Mouse (Mus musculus): Measurements from ENCODE around the gene Pitpnb. TPM values are rescaled to one million over a fixed set of nuclear protein-coding genes. Genes with fewer than 3 reads are reported as not detected.

The Pitpnb gene
- 78.8 and 91.5 TPM in 2 replicates for polyA plus RNA-seq (2014; fragmentation: Nextera tagmentation; extraction: Ambion mirVana)

DNA sequence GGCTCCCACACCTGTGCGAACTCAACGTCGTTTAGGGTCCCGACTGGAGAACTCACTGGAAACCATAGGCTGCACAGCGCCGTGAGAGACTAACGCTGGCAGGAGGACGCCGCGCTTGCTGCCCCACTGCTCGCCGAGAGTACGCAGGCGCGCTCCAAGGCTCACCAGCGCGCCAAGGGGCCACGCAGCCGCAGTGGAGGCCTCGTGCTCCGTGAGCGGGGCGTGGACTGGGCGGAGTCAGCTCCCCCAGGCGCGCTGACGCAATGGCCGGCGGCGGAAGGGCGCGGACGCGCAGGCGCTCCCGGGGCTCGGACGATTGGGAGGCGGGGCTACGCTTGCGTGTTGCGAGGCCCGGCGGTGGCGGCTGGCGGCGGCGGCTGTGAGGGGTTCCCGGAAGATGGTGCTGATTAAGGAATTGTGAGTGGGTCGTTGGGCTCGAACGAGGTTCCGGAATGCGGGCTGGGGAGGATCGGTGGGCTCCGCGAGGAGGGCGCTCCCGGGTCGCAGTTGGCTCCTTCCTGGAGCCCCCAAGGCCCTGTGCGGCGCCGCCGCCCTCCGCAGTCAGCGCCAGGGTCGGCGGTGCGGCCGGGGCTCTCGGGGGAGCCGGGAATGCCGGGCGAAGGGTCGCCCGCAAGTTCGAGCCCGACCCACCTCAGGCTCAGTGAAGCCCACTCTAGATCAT lies at the start of gene Pitpnb:
Gene Pitpnb (plus strand): TSS at position 347 of the 682 bp plus-strand sequence.
- Histone ChIP-seq H3K9me3 (replicated peaks; ENCODE audit: control insufficient read depth, low read length) (no peaks in the 10 kb centered on the region), H3K27me3 (ENCODE audit: control insufficient read depth, insufficient read depth, low read length) (no peaks in the 10 kb centered on the region), H3K4me1 (ENCODE audit: control insufficient read depth, insufficient read depth, low read length) (peaks cover 12% of the 10 kb centered on the region), H3K36me3 (ENCODE audit: control insufficient read depth, insufficient read depth, low read length) (peaks cover 5% of the 10 kb centered on the region; the same call in 1 of the 2 replicates), H3K27ac (ENCODE audit: low read depth, low read length) (peak within 1 kb of the TSS; percentile 87), H3K9ac (ENCODE audit: low read depth, low read length) (peak within 1 kb of the TSS; percentile 96), H3K4me3 (ENCODE audit: low read depth, low read length) (peak within 1 kb of the TSS; percentile 75), H3K4me2 (peak within 1 kb of the TSS; percentile 84)
- ATAC-seq (replicated peaks; ENCODE audit: insufficient number of reproducible peaks, low FRiP score, low TSS enrichment): peak; percentile 97
- WGBS (ENCODE audit: insufficient replicate concordance): under 1% methylated on average over 77 of the region's 78 CpGs

DNA sequence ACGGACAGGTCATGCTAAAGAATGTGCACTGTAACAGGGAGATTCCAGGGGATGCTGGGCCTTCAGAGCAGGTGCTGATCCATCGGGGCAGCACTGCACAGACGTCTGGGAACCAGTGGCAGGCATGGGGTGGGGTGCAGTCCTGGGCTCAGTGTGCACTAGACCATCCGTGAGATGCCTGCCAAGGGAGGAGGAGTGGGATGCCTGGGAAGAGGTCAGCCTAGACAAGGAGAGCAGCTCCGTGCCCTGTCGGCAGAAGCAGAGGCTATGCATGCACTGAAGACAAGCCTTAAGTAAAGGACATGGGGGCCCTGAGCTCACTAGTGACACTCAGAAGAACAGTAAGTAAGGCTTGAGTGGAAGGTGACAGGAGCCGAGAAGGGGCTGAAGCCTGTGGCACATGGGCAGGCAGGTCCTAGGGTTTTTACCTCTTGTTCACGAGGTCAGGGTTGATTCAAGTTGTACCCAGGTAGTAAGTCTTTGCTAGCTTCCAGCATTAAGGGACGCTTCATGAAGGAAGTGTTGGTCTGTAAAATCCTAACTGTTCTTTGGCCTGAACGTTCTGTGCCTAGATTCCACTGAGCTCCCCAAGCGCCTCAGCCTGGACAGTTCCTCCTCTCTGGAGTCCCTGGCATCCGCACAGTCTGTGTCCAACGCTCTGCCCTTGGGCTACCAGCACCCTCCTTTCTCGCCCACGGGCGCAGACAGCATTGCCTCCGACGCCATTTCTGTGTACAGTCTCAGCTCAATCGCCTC lies 46.0 kb upstream of the Pitpnb start:
- ATAC-seq (replicated peaks; ENCODE audit: insufficient number of reproducible peaks, low FRiP score, low TSS enrichment): no peak
- Histone ChIP-seq H3K9me3 (replicated peaks; ENCODE audit: control insufficient read depth, low read length) (no peaks in the 10 kb centered on the region), H3K27ac (ENCODE audit: low read depth, low read length) (no peak overlapping the region), H3K4me2 (no peak overlapping the region), H3K4me1 (ENCODE audit: control insufficient read depth, insufficient read depth, low read length) (peaks cover 9% of the 10 kb centered on the region), H3K27me3 (ENCODE audit: control insufficient read depth, insufficient read depth, low read length) (peaks cover 18% of the 10 kb centered on the region), H3K9ac (ENCODE audit: low read depth, low read length) (no peak overlapping the region), H3K4me3 (ENCODE audit: low read depth, low read length) (no peak overlapping the region), H3K36me3 (ENCODE audit: control insufficient read depth, insufficient read depth, low read length) (peaks cover 2% of the 10 kb centered on the region; the same call in 1 of the 2 replicates)
- 80% methylated on average over 19 of the region's 19 CpGs for WGBS (ENCODE audit: insufficient replicate concordance)

DNA sequence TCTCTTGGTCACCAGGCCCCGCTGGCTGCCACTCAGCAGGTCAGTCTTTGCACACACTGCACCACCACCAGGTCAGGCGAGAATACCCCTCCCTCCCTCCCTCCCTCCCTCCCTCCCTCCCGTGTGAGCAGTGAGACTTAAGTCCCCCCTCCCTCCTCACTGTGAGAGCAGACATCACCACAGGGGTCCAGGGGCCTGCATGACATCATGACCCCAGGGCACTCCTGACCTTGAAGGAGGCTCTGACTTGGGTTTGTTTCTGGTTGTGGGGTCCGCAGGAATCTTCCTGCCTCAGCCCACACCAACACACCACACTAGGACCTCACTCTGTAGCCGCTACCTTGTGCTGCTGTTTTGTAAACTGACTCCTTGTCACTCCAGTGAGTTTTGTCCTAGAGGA lies 43.0 kb upstream of the Pitpnb start:
- peaks cover 2% of the 10 kb centered on the region; the same call in 1 of the 2 replicates for H3K36me3 ChIP-seq (ENCODE audit: control insufficient read depth, insufficient read depth, low read length)
- H3K4me2 ChIP-seq: no peak overlapping the region
- ATAC-seq (replicated peaks; ENCODE audit: insufficient number of reproducible peaks, low FRiP score, low TSS enrichment): no peak
- no peaks in the 10 kb centered on the region for H3K9me3 ChIP-seq (replicated peaks; ENCODE audit: control insufficient read depth, low read length)
- H3K27me3 ChIP-seq (ENCODE audit: control insufficient read depth, insufficient read depth, low read length): peaks cover 18% of the 10 kb centered on the region
- 49% methylated on average over 5 of the region's 5 CpGs for WGBS (ENCODE audit: insufficient replicate concordance)
- H3K4me3 ChIP-seq (ENCODE audit: low read depth, low read length): no peak overlapping the region
- 0 out of 2 replicates have a peak, but pooled peaks cover 3% of the 10 kb centered on the region for H3K4me1 ChIP-seq (ENCODE audit: control insufficient read depth, insufficient read depth, low read length)
- H3K9ac ChIP-seq (ENCODE audit: low read depth, low read length): no peak overlapping the region
- H3K27ac ChIP-seq (ENCODE audit: low read depth, low read length): no peak overlapping the region

DNA sequence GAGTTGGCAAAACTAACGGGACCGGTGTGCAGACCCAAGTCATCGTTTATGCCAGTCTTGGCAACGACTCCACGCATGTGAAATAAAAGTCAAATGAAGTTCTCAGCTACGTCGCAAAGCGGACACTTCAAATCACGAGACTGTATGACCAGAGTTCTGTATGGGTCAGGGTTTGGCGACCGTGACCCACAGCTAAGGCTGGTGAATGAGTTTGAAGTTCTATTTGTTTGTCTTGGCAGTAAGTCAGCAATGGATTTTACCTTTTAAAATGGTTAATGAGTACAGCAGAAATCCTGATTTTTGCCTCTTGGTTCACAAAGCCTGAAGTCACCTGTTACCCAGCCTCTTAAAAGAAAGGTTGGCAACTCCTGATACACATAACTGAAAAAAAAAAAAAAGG lies 42.1 kb upstream of the Pitpnb start:
- H3K27me3 ChIP-seq (ENCODE audit: control insufficient read depth, insufficient read depth, low read length): peaks cover 18% of the 10 kb centered on the region
- whole genome bisulfite sequencing (ENCODE audit: insufficient replicate concordance): 91% methylated on average over 11 of the region's 11 CpGs
- no peak overlapping the region for H3K4me2 ChIP-seq

DNA sequence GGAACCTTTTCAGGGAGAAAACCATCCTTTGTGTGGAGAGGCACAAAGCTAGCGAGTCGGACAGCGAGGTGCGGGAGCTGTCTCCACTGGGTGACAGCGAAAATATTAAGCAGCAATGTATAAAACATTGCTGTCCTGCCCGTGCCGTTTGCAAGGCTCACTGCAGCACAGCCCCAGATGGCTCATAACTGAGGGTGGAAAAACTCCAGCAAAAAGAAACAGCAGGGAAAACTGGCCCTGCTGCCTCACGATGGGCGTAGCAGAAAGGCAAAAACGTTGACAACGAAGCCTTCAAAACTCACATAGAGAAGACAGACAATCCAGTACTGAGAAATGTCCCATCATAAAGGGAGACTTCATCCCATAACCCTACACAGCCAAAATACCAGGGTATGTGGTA lies 40.5 kb upstream of the Pitpnb start:
- peaks cover 8% of the 10 kb centered on the region for H3K27me3 ChIP-seq (ENCODE audit: control insufficient read depth, insufficient read depth, low read length)
- H3K4me1 ChIP-seq (ENCODE audit: control insufficient read depth, insufficient read depth, low read length): 0 out of 2 replicates have a peak, but pooled peaks cover 3% of the 10 kb centered on the region
- WGBS (ENCODE audit: insufficient replicate concordance): 81% methylated on average over 11 of the region's 11 CpGs
- no peak overlapping the region for H3K9ac ChIP-seq (ENCODE audit: low read depth, low read length)
- no peak overlapping the region for H3K4me3 ChIP-seq (ENCODE audit: low read depth, low read length)
- no peak for ATAC-seq (replicated peaks; ENCODE audit: insufficient number of reproducible peaks, low FRiP score, low TSS enrichment)
- H3K27ac ChIP-seq (ENCODE audit: low read depth, low read length): no peak overlapping the region
- no peak overlapping the region for H3K4me2 ChIP-seq
- H3K36me3 ChIP-seq (ENCODE audit: control insufficient read depth, insufficient read depth, low read length): peaks cover 2% of the 10 kb centered on the region; the same call in 1 of the 2 replicates
- H3K9me3 ChIP-seq (replicated peaks; ENCODE audit: control insufficient read depth, low read length): no peaks in the 10 kb centered on the region

More for the DNA sequence above, 42.1 kb upstream of the Pitpnb start:
- ATAC-seq (replicated peaks; ENCODE audit: insufficient number of reproducible peaks, low FRiP score, low TSS enrichment): no peak
- Histone ChIP-seq H3K36me3 (ENCODE audit: control insufficient read depth, insufficient read depth, low read length) (peaks cover 2% of the 10 kb centered on the region; the same call in 1 of the 2 replicates), H3K9ac (ENCODE audit: low read depth, low read length) (no peak overlapping the region), H3K4me1 (ENCODE audit: control insufficient read depth, insufficient read depth, low read length) (0 out of 2 replicates have a peak, but pooled peaks cover 3% of the 10 kb centered on the region), H3K4me3 (ENCODE audit: low read depth, low read length) (no peak overlapping the region), H3K27ac (ENCODE audit: low read depth, low read length) (no peak overlapping the region), H3K9me3 (replicated peaks; ENCODE audit: control insufficient read depth, low read length) (no peaks in the 10 kb centered on the region)

DNA sequence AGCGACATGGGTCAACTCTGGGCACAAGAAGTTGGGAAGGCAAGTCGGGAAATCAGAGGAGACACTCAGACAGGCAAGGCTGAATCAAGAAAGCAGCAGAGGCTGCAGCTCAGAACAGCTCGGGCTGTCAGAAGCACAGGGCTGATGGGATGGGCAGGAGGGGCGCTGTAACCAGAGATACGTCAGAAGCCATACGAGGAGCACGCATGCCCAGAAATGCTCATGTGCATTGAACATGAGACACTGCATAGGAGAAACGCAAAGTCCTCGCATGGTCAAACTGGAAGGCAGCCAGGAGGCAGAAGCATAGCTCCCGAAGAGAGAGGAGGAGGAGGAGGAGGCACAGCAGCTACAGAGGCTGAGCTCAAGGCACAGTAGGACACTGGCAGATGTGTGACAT lies 38.9 kb upstream of the Pitpnb start:
- no peaks in the 10 kb centered on the region for H3K9me3 ChIP-seq (replicated peaks; ENCODE audit: control insufficient read depth, low read length)
- no peaks in the 10 kb centered on the region for H3K36me3 ChIP-seq (ENCODE audit: control insufficient read depth, insufficient read depth, low read length)
- H3K9ac ChIP-seq (ENCODE audit: low read depth, low read length): no peak overlapping the region
- no peaks in the 10 kb centered on the region for H3K27me3 ChIP-seq (ENCODE audit: control insufficient read depth, insufficient read depth, low read length)
- ATAC-seq (replicated peaks; ENCODE audit: insufficient number of reproducible peaks, low FRiP score, low TSS enrichment): no peak
- H3K4me3 ChIP-seq (ENCODE audit: low read depth, low read length): no peak overlapping the region
- 0 out of 2 replicates have a peak, but pooled peaks cover 3% of the 10 kb centered on the region for H3K4me1 ChIP-seq (ENCODE audit: control insufficient read depth, insufficient read depth, low read length)
- H3K4me2 ChIP-seq: no peak overlapping the region
- no peak overlapping the region for H3K27ac ChIP-seq (ENCODE audit: low read depth, low read length)
- WGBS (ENCODE audit: insufficient replicate concordance): 51% methylated on average over 10 of the region's 10 CpGs

DNA sequence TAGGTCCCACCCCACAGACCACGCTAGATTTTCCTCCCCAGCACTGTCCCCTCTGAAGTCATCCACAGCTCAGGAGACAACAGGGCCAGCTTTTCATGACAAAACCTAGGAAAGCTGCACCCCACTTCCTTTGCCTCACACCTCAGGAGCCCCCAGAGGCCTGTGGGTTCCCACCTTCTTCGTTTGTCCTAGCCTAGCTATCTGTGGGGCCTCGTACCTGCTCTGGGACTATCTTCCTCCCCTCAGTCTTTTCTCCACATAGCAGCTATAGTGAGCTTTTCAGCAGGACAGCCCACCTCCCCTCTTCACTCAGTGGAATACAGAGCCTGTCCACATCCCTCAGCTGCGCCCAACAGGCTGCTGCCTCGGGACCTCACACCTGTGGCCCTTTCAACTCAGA lies 32.8 kb upstream of the Pitpnb start:
- Histone ChIP-seq H3K4me2 (no peak overlapping the region), H3K9me3 (replicated peaks; ENCODE audit: control insufficient read depth, low read length) (no peaks in the 10 kb centered on the region), H3K4me3 (ENCODE audit: low read depth, low read length) (no peak overlapping the region), H3K4me1 (ENCODE audit: control insufficient read depth, insufficient read depth, low read length) (no peaks in the 10 kb centered on the region), H3K9ac (ENCODE audit: low read depth, low read length) (no peak overlapping the region), H3K27me3 (ENCODE audit: control insufficient read depth, insufficient read depth, low read length) (no peaks in the 10 kb centered on the region), H3K27ac (ENCODE audit: low read depth, low read length) (no peak overlapping the region), H3K36me3 (ENCODE audit: control insufficient read depth, insufficient read depth, low read length) (no peaks in the 10 kb centered on the region)
- 58% methylated on average over 5 of the region's 5 CpGs for WGBS (ENCODE audit: insufficient replicate concordance)
- no peak for ATAC-seq (replicated peaks; ENCODE audit: insufficient number of reproducible peaks, low FRiP score, low TSS enrichment)

DNA sequence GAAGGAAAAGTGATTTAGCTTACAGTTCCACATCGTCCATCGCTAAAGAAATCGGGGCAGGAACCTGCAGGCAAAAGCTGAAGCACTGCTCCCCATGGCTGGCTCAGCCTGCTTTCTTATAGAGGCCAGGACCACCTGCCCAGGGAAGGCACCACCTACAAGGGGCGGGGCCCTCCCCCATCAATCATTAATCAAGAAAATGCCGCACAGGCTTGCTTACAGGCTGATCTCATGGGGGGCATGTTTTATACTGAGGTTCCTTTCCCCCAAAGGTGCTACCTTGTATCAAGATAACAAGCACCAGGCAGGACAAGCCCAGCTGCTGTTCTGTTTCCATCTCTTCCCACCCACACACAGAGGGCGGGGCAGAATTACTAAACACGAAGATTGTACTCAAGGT lies 31.9 kb upstream of the Pitpnb start:
- Histone ChIP-seq H3K4me1 (ENCODE audit: control insufficient read depth, insufficient read depth, low read length) (no peaks in the 10 kb centered on the region), H3K27ac (ENCODE audit: low read depth, low read length) (no peak overlapping the region), H3K27me3 (ENCODE audit: control insufficient read depth, insufficient read depth, low read length) (no peaks in the 10 kb centered on the region), H3K9ac (ENCODE audit: low read depth, low read length) (no peak overlapping the region), H3K4me2 (no peak overlapping the region), H3K36me3 (ENCODE audit: control insufficient read depth, insufficient read depth, low read length) (no peaks in the 10 kb centered on the region), H3K4me3 (ENCODE audit: low read depth, low read length) (no peak overlapping the region), H3K9me3 (replicated peaks; ENCODE audit: control insufficient read depth, low read length) (no peaks in the 10 kb centered on the region)
- no peak for ATAC-seq (replicated peaks; ENCODE audit: insufficient number of reproducible peaks, low FRiP score, low TSS enrichment)
- WGBS (ENCODE audit: insufficient replicate concordance): 53% methylated on average over 7 of the region's 7 CpGs

Measured in heart, embryonic 11.5 days (tissue).